Mouse (Mus musculus): ENCODE data around the gene Ncln. TPM values are rescaled to one million over a fixed set of nuclear protein-coding genes. Genes with fewer than 3 reads are reported as not detected.

The Ncln gene
- polyA plus RNA-seq, 1 experiment from 2014 or later: 68.8 TPM

DNA sequence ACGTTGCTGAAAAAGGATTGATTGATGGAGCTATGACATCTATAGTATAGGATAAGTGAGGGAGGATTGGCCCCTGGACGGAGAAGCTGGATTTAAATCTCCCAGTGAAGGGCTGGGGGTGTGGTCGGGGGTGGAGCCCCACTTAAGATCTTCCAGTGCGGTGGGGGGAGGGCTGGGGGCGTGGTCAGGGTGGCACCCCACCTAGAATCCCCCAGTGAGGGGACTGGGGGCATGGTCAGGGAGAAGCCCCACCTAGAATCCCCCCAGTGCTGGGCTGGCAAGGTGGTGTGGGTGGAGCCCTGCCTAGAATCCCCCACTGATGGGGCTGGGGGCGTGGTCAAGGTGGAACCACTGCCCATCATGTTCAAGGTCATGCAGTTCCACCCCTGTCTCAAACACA, 10.9 kb upstream of the Ncln start:
- Histone ChIP-seq H3K4me2 (no peak overlapping the region), H3K36me3 (no peaks in the 10 kb centered on the region), H3K27me3 (peaks cover 23% of the 10 kb centered on the region), H3K4me1 (replicated peaks) (peaks cover 4% of the 10 kb centered on the region; the same call in 1 of the 2 replicates), H3K27ac (replicated peaks) (no peak overlapping the region), H3K9me3 (no peaks in the 10 kb centered on the region), H3K9ac (no peak overlapping the region), H3K4me3 (no peak overlapping the region)
- 40% methylated on average over 6 of the region's 6 CpGs for WGBS
- no peak for ATAC-seq (ENCODE audit: low read depth)

DNA sequence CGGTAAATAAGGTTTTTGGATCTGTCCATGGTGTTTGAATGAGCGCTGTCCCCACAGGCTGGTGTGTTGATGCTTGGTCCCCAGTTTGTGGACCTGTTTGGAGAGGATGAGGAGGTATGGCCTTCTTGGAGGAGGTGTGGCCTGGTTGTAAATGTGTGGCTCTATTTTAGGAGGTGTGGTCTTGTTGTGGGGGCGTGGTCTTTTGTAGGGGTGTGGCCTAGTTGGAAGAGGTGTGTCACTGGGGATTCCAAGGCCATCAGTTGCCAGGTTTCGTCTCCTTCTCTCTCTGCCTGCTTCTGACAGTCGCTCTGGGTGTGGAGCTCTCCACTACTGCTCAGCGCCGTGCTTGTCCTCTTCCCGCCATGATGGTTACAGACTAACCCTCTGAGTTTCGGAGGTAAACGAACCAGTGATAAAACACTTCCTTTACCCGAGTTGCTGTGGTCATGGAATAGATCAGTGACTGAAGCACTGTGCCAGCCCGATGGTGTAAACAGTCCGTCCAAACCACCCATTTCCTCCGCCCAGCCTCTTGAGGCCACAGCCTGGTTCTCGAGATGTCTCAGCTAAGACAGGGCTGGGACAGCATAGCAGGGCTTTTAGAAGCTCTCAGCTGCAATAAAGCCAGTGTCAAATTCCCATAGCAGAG, 8.9 kb upstream of the Ncln start:
- Histone ChIP-seq H3K36me3 (no peaks in the 10 kb centered on the region), H3K4me3 (no peak overlapping the region), H3K27ac (replicated peaks) (no peak overlapping the region), H3K9me3 (no peaks in the 10 kb centered on the region), H3K27me3 (peaks cover 13% of the 10 kb centered on the region), H3K4me2 (no peak overlapping the region), H3K9ac (no peak overlapping the region), H3K4me1 (replicated peaks) (peaks cover 4% of the 10 kb centered on the region; the same call in 1 of the 2 replicates)
- ATAC-seq (ENCODE audit: low read depth): no peak
- WGBS: 78% methylated on average over 15 of the region's 15 CpGs

DNA sequence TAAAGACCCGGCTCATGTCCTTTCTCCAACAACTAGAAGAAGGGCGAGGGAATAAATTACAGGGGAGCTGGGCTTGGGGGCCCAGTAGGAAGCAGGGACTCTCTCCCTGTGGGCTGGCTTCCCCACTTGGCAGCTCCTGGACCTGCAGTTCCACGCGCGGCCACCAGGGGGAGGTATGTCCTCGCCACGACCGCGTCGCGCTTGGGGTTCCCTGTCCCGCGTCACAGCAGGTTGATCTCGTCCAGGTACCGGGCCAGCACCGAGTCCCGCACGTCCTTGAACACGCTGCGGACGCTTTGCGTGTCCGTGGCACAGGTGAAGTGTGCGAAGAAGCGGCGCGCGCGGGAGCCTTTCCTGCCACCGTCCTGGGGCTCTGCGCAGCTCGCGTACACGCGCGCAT, 6.5 kb upstream of the Ncln start:
- H3K4me2 ChIP-seq: peak overlapping the region; percentile 71
- H3K4me1 ChIP-seq (replicated peaks): peaks cover 4% of the 10 kb centered on the region
- H3K27ac ChIP-seq (replicated peaks): no peak overlapping the region
- ATAC-seq (ENCODE audit: low read depth): peak; percentile 41; the same call in 1 of the 2 replicates
- peak overlapping the region; percentile 40 for H3K4me3 ChIP-seq
- no peaks in the 10 kb centered on the region for H3K36me3 ChIP-seq
- H3K9me3 ChIP-seq: no peaks in the 10 kb centered on the region
- WGBS: 8% methylated on average over 36 of the region's 36 CpGs
- peaks cover 13% of the 10 kb centered on the region for H3K27me3 ChIP-seq
- peak overlapping the region; percentile 68 for H3K9ac ChIP-seq

DNA sequence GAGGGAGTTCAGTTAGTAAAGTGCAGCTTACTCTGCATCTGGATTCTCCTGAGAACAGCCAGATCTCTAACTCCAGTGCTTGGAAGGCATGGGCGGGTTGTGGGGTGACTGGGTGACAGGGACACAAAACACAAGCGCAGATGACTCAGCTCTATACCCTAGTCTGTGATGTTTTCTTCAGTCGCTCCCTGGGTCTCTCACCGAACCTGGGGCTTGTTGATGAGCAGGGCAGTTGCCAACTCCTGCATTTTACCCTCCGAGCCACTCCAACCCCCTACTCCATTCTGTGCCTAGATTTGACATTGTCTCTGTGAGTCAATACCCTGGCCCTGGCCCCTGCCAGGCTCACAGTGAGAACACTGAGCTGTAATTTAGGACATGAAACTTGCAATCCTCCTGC, 5.7 kb upstream of the Ncln start:
- no peaks in the 10 kb centered on the region for H3K36me3 ChIP-seq
- WGBS: 81% methylated on average over 5 of the region's 5 CpGs
- H3K27me3 ChIP-seq: peaks cover 13% of the 10 kb centered on the region
- H3K27ac ChIP-seq (replicated peaks): no peak overlapping the region
- no peak overlapping the region for H3K4me2 ChIP-seq
- no peak for ATAC-seq (ENCODE audit: low read depth)
- no peak overlapping the region for H3K9ac ChIP-seq
- H3K4me1 ChIP-seq (replicated peaks): peaks cover 10% of the 10 kb centered on the region
- no peaks in the 10 kb centered on the region for H3K9me3 ChIP-seq
- no peak overlapping the region for H3K4me3 ChIP-seq

DNA sequence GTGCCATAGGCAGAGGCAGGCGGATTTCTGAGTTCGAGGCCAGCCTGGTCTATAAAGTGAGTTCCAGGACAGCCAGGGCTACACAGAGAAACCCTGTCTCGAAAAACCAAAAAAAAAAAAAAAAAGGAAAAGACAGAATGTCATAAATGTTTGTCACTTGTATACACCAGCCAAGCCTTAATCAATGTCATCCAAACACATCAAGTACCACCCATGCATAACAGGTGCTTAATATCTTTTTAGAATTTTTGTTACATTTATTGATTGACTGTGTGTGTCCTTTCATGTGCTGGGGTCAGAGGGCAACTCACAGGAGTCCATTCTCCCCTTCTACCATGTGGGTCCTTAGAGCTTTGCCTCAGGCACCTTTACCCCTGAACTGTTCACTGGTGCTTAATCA, 3.8 kb upstream of the Ncln start, which contains the start of gene S1pr4:
Gene S1pr4, minus strand, starts transcription at position 101 of the 400 bp plus-strand sequence.
- Histone ChIP-seq H3K27ac (replicated peaks) (no peak within 1 kb of the TSS), H3K4me1 (replicated peaks) (peaks cover 17% of the 10 kb centered on the region), H3K4me3 (no peak within 1 kb of the TSS), H3K36me3 (no peaks in the 10 kb centered on the region), H3K9ac (peak within 1 kb of the TSS; percentile 43; the same call in 1 of the 2 replicates), H3K9me3 (no peaks in the 10 kb centered on the region), H3K27me3 (peaks cover 13% of the 10 kb centered on the region), H3K4me2 (no peak within 1 kb of the TSS)
- no peak for ATAC-seq (ENCODE audit: low read depth)
- 82% methylated on average over 3 of the region's 3 CpGs for WGBS

DNA sequence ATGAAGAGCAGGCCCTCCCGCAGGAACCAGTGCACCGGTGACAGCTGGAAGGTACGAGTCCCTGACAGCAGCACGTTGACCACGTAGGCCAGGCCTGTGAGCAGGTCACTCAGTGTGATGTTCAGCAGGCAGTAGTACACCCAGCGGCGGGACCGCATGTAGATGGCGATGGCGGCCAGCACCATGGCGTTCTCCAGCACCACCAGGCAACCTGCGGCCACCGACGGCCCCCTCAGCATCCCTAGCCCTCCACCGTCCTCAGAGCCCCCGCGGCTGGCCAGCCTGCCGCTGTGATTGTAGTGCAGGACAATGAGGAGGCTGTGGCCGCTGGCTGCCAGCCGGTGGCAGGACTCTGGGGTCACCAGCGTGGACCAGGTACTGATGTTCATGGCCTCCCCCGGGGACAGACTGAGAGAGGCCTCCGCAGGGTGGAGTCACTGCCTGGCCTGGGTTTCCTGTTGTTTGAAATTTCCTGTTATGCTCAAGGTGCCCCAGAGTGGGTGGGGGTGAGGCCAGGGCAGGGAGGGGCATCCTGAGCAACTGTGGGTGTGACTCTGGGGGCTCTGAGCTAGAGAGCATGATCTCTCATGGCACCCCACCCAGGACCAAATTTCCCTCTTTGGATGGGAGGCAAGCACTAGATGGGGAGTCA, 3.2 kb upstream of the Ncln start:
- WGBS: 71% methylated on average over 23 of the region's 23 CpGs
- Histone ChIP-seq H3K4me2 (no peak overlapping the region), H3K9me3 (no peaks in the 10 kb centered on the region), H3K36me3 (no peaks in the 10 kb centered on the region), H3K4me1 (replicated peaks) (peaks cover 24% of the 10 kb centered on the region), H3K9ac (peak overlapping the region; percentile 43; the same call in 1 of the 2 replicates), H3K27me3 (peaks cover 13% of the 10 kb centered on the region), H3K27ac (replicated peaks) (no peak overlapping the region), H3K4me3 (no peak overlapping the region)
- ATAC-seq (ENCODE audit: low read depth): no peak

DNA sequence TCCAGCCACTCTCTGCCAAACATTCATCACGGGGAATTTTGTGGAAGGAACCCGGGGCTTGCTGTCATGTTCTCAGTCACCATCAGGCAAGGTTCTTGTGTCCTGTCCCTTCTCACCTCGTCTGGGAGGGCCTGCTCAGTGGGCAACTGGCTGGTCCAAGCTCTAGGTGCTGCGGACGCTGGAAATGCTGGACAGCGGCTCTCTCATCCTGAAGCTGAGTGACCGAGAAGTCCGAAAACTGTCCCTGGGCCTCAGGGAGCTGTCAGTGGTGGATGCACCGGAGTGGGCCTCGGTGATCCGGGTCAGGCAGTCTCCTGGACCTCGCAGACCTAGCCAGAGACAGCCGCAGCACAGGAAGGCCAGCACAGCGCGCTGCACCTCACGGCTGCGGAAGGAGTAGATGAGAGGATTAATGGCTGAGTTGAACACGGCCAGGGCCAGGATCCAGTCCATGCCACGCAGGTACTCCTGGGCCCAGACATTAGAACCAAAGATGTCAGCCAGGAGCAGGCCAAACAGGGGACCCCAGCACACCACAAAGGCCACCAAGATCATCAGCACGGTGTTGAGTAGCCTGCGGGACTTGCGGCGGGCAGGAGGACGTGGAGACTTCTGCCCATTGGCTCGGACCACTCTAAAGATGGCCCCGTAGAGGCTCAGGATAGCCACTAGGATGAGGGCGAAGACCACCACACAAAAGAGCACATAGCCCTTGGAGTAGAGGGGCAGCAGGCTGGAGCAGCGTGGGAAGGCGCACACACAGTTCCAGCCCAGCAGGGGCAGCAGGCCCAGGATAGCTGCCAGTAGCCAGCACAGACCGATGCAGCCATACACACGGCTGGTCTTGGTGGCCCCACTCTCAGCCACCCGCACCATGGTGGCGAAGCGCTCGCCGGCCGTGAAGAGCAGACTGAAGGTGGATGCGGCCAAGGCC, 2.4 kb upstream of the Ncln start:
- Histone ChIP-seq H3K4me3 (no peak overlapping the region), H3K4me1 (replicated peaks) (peaks cover 30% of the 10 kb centered on the region), H3K27ac (replicated peaks) (no peak overlapping the region), H3K36me3 (no peaks in the 10 kb centered on the region), H3K27me3 (peaks cover 8% of the 10 kb centered on the region), H3K9ac (peak overlapping the region; percentile 43; the same call in 1 of the 2 replicates), H3K4me2 (no peak overlapping the region), H3K9me3 (no peaks in the 10 kb centered on the region)
- ATAC-seq (ENCODE audit: low read depth): no peak
- 87% methylated on average over 38 of the region's 38 CpGs for WGBS

DNA sequence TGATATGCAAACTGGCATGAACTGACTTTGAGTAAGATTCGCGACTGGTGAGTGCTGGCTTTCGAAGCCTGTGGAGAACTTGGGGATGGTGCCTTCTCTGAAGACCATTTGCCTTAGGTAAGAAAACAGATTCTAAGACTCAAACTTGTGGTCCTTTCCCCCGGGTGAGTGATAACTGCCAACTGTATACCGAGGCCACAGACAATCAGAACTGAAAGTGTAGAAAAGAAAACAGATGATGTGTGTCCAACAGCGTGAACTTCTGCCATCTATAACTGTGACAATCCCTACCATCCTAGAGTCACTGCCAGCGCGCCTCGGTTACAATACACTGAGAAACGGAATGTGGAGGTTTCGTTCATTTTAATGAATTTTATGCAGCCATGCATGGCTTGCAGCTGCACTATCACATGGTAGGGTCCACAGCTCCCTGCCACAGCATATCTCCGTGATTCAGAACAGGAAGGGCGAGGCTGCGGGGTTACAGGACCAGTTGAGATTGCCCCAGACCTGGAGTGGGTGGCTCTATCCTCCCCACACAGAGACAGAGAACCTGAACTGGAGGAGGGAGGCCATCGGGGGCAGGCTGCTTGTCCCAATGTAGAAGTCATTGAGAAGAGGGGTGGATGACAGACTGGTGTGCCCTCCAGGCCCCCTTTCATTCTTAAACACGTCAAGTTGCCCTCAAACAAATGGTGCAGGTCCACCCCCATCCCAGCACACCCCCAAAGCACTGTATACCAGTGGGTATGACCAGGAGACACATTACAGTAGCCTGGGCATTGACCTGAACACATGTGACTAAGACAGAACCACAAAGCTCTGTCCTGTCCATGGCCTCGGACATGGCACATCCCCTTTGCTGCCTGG, 1.4 kb upstream of the Ncln start:
- Histone ChIP-seq H3K36me3 (peaks cover 8% of the 10 kb centered on the region), H3K27me3 (no peaks in the 10 kb centered on the region), H3K27ac (replicated peaks) (0 out of 2 replicates have a peak overlapping the region, but pooled peaks have one; percentile 71), H3K4me3 (peak overlapping the region; percentile 65; the same call in 1 of the 2 replicates), H3K4me1 (replicated peaks) (peaks cover 26% of the 10 kb centered on the region), H3K9me3 (no peaks in the 10 kb centered on the region), H3K4me2 (peak overlapping the region; percentile 57), H3K9ac (peak overlapping the region; percentile 71)
- 81% methylated on average over 17 of the region's 17 CpGs for WGBS
- ATAC-seq (ENCODE audit: low read depth): no peak

DNA sequence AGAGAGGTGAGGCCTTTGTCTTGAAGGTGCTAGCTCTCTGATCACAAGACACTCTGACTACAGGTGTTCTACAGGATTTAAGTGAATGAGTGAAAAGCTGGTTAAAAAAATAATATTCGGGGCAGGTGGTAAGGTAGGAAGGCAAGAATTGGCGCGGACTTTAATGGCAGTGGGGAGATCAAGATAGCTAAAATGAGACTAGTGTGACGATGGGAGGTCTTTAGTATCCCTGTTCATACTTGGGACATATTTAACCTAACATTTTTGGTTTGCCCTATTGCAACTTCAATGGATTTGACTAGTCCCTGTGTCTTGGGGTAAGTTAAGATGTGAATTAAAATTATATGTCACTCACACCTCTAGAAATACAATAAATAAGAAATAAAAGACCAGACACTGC, 777 bp upstream of the Ncln start:
- peak overlapping the region; percentile 71 for H3K9ac ChIP-seq
- peak overlapping the region; percentile 65 for H3K4me3 ChIP-seq
- peak overlapping the region; percentile 71 for H3K27ac ChIP-seq (replicated peaks)
- no peak for ATAC-seq (ENCODE audit: low read depth)
- peak overlapping the region; percentile 57 for H3K4me2 ChIP-seq
- peaks cover 26% of the 10 kb centered on the region for H3K4me1 ChIP-seq (replicated peaks)
- H3K9me3 ChIP-seq: no peaks in the 10 kb centered on the region
- H3K36me3 ChIP-seq: peaks cover 14% of the 10 kb centered on the region
- WGBS: 34% methylated on average over 4 of the region's 4 CpGs
- H3K27me3 ChIP-seq: no peaks in the 10 kb centered on the region

DNA sequence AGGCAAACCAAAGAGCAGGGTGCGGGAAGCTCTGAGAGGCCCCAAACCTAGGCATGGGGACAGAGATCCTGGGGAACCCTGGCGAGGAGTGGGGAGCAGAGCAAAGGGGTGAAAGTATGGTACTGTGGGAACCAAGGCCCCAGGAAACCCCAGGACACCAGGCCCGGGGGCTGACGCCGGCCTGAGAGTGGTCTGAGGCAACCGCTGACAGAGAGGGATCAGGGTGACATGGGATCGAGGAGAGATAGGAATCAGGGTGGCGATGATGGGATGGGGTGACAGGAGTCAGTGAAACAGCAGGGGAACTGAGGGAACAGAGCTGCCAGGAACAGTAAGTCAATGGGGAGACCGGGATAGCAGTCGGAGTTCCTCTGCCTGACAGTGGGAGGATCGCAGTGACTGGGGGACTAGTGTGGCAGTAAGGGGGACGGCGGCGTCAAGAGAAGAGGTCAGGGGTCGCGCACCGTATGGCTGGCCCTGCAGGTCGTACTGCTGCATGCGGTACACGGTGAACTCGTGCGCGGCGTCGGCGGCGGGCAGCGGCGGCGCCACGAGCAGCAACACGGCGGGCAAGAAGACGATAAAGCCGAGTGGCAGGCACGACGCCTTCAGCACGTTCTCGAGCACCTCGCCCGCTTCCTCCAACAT, 452 bp downstream of the Ncln start:
- Histone ChIP-seq H3K9ac (peak overlapping the region; percentile 86), H3K36me3 (peaks cover 27% of the 10 kb centered on the region), H3K9me3 (no peaks in the 10 kb centered on the region), H3K4me2 (peak overlapping the region; percentile 91), H3K4me3 (peak overlapping the region; percentile 65), H3K27me3 (no peaks in the 10 kb centered on the region), H3K4me1 (replicated peaks) (peaks cover 26% of the 10 kb centered on the region), H3K27ac (replicated peaks) (peak overlapping the region; percentile 46; the same call in 1 of the 2 replicates)
- ATAC-seq (ENCODE audit: low read depth): peak; percentile 40
- WGBS: 2% methylated on average over 41 of the region's 41 CpGs

DNA sequence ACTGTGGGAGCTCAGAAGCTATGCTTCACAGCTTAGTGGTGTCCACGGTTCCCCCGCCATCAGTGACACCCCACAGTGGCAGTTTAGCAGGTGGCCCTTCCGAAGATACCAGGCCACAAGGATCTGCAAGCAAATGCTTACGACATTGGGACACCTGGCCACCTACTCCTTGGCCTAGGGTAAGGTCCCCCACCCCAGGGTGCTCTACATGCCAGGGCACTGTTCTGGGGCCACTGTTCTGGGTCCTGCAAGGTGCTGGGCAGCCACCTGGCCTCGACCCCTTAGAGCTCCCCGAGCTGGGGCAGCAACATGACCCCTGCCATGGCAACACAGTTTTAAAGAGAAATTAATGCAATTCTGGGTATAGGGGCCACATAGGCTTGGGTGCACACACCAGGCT, 1.0 kb downstream of the Ncln start:
- Histone ChIP-seq H3K4me1 (replicated peaks) (peaks cover 26% of the 10 kb centered on the region), H3K9ac (peak overlapping the region; percentile 86), H3K4me2 (peak overlapping the region; percentile 91), H3K9me3 (no peaks in the 10 kb centered on the region), H3K4me3 (peak overlapping the region; percentile 65), H3K27me3 (no peaks in the 10 kb centered on the region), H3K27ac (replicated peaks) (no peak overlapping the region), H3K36me3 (peaks cover 32% of the 10 kb centered on the region)
- no peak for ATAC-seq (ENCODE audit: low read depth)
- WGBS: 76% methylated on average over 6 of the region's 6 CpGs
